Mouse (Mus musculus) urinary bladder, adult 18-20 months (tissue): ENCODE results near the gene Fam57b.
A peak's percentile ranks its signal among the peaks of the same experiment; 100 is the strongest.

Source experiments
- DNase-seq, 2 experiments: peaks; one replicate each; pipeline ENCODE4 v3.0.0; 2022; ENCODE audit warnings: low spot score in 2 of 2, mixed read lengths in 2 of 2

Gene Fam57b

GRCm38 (mm10) chr7:126823940-126824339, 26.5 kb downstream of the Fam57b start:
- no peak for DNase-seq

- DNase-seq, result no peak
Measured at GRCm38 (mm10) chr7:126825403-126825802, 27.9 kb downstream of the Fam57b start.

- no peak for DNase-seq
Measured at GRCm38 (mm10) chr7:126825952-126826351, 28.5 kb downstream of the Fam57b start.

- DNase-seq, result no peak
Measured at GRCm38 (mm10) chr7:126831539-126831938, 34.1 kb downstream of the Fam57b start, which contains the start of gene 4930451I11Rik. 4930451I11Rik (minus strand) TSS chr7:126831639.

- DNase-seq, result peak; percentile 29 to 55
Measured at GRCm38 (mm10) chr7:126832036-126832598, 34.6 kb downstream of the Fam57b start.

- DNase-seq, result no peak
Measured at GRCm38 (mm10) chr7:126833294-126833693, 35.8 kb downstream of the Fam57b start.

- DNase-seq, result no peak
Measured at GRCm38 (mm10) chr7:126843276-126843675, 45.8 kb downstream of the Fam57b start.

- no peak for DNase-seq
Measured at GRCm38 (mm10) chr7:126845516-126845915, 48.0 kb downstream of the Fam57b start.

- DNase-seq, result no peak
Measured at GRCm38 (mm10) chr7:126847116-126847420, 49.6 kb downstream of the Fam57b start, which contains the start of gene Doc2a. Doc2a (plus strand) TSS chr7:126847416.

GRCm38 (mm10) chr7:126847421-126848398, 50.2 kb downstream of the Fam57b start:
- DNase-seq, result no peak

GRCm38 (mm10) chr7:126848794-126849193, 51.3 kb downstream of the Fam57b start:
- DNase-seq, result no peak

GRCm38 (mm10) chr7:126850161-126850560, 52.7 kb downstream of the Fam57b start:
- DNase-seq, result no peak

GRCm38 (mm10) chr7:126851192-126851591, 53.7 kb downstream of the Fam57b start:
- no peak for DNase-seq

GRCm38 (mm10) chr7:126853454-126853853, 56.0 kb downstream of the Fam57b start:
- no peak for DNase-seq

GRCm38 (mm10) chr7:126855641-126856040, 58.2 kb downstream of the Fam57b start:
- no peak for DNase-seq

- DNase-seq, result no peak
Measured at GRCm38 (mm10) chr7:126856741-126857420, 59.4 kb downstream of the Fam57b start.

- DNase-seq, result no peak
Measured at GRCm38 (mm10) chr7:126860987-126861386, 63.5 kb downstream of the Fam57b start.

GRCm38 (mm10) chr7:126861429-126862130, 64.1 kb downstream of the Fam57b start, which contains the start of gene Hirip3:
Hirip3 (plus strand) TSS chr7:126861972.
- peak; percentile 93 to 96 for DNase-seq

GRCm38 (mm10) chr7:126862147-126862784, 64.8 kb downstream of the Fam57b start, which contains the start of gene Ino80e:
Ino80e (minus strand) TSS chr7:126862377.
- peak; percentile 88 for DNase-seq

- DNase-seq, result no peak
Measured at GRCm38 (mm10) chr7:126863791-126864190, 66.3 kb downstream of the Fam57b start.

- no peak for DNase-seq
Measured at GRCm38 (mm10) chr7:126867534-126867933, 70.1 kb downstream of the Fam57b start.
